ENCODE assay signal across 11 mouse cellular contexts in genomic region chr5:142510061-142510414, GRCm38 (mm10). TPM values are rescaled to one million over a fixed set of nuclear protein-coding genes. Genes with fewer than 3 reads are reported as not detected.
A peak's percentile ranks its signal among the peaks of the same experiment; 100 is the strongest.
DNase-seq lines count a peak whose midpoint lies in the region; ATAC-seq and TF ChIP-seq lines count a peak whose summit lies in the region.
"Had no signal": no experiment of that assay in that cellular context is flagged by ENCODE, and none has a peak within 500 bp of the region (broad histone marks: within the 10 kb centered on the region; RNA-seq: fewer than 3 reads in every experiment).

No protein-coding gene starts in this region.

- TF ChIP-seq CTCF in cerebellum, adult 2 months (IDR thresholded peaks at IDR 0.05; ENCODE audit: borderline replicate concordance, insufficient read depth, low read depth, low read length): no peak

- H3K9ac ChIP-seq in hindbrain, embryonic 13.5 days: peak overlapping the region; percentile 76; the same call in 1 of the 2 replicates
- no peak overlapping the region for H3K9ac ChIP-seq in hindbrain, embryonic 11.5 days (ENCODE audit: low read depth, low read length)
- peak overlapping the region; percentile 67; the same call in 1 of the 2 replicates for H3K9ac ChIP-seq in hindbrain, embryonic 15.5 days
- H3K9ac ChIP-seq in midbrain, embryonic 16.5 days (ENCODE audit: low read depth, low read length): peak overlapping the region; percentile 66; the same call in 1 of the 2 replicates
- H3K9ac ChIP-seq: liver, embryonic 14.5 days had no signal

- H3K9me3 ChIP-seq in hindbrain, embryonic 13.5 days: no peaks in the 10 kb centered on the region
- H3K9me3 ChIP-seq in hindbrain, embryonic 11.5 days (ENCODE audit: control insufficient read depth, low read length): no peaks in the 10 kb centered on the region
- H3K9me3 ChIP-seq in hindbrain, embryonic 15.5 days: no peaks in the 10 kb centered on the region
- H3K9me3 ChIP-seq in midbrain, embryonic 16.5 days (replicated peaks; ENCODE audit: control insufficient read depth, low read length, poor library complexity, severe bottlenecking): no peaks in the 10 kb centered on the region
- H3K9me3 ChIP-seq: G1E had no signal

- no peaks in the 10 kb centered on the region for H3K36me3 ChIP-seq in hindbrain, embryonic 13.5 days
- no peaks in the 10 kb centered on the region for H3K36me3 ChIP-seq in hindbrain, embryonic 11.5 days (ENCODE audit: control insufficient read depth, insufficient read depth, low read length)
- no peaks in the 10 kb centered on the region for H3K36me3 ChIP-seq in hindbrain, embryonic 15.5 days
- H3K36me3 ChIP-seq in midbrain, embryonic 16.5 days (ENCODE audit: control insufficient read depth, insufficient read depth, low read length): 0 out of 2 replicates have a peak, but pooled peaks cover 4% of the 10 kb centered on the region
- H3K36me3 ChIP-seq: G1E had no signal

- no peak for ATAC-seq in cerebellum, adult (ENCODE audit: insufficient number of reproducible peaks, low FRiP score, low TSS enrichment)
- 0 out of 2 replicates have a peak, but pooled peaks have one; percentile 40 for ATAC-seq in hindbrain, embryonic 13.5 days (ENCODE audit: low FRiP score)
- no peak for ATAC-seq in hindbrain, embryonic 11.5 days (ENCODE audit: low FRiP score)
- peak; percentile 55; the same call in 1 of the 2 replicates for ATAC-seq in hindbrain, embryonic 15.5 days (ENCODE audit: low FRiP score, low read depth)
- peak; percentile 46 for ATAC-seq in midbrain, embryonic 16.5 days

- H3K4me2 ChIP-seq in hindbrain, embryonic 13.5 days: no peak overlapping the region; the same call in 1 of the 2 replicates
- no peak overlapping the region for H3K4me2 ChIP-seq in hindbrain, embryonic 11.5 days (replicated peaks; ENCODE audit: low read depth, low read length)
- H3K4me2 ChIP-seq in hindbrain, embryonic 15.5 days: peak overlapping the region; percentile 59; the same call in 1 of the 2 replicates
- H3K4me2 ChIP-seq in midbrain, embryonic 16.5 days (ENCODE audit: low read length): peak overlapping the region; percentile 49; the same call in 1 of the 2 replicates

- peak overlapping the region; percentile 84 for H3K27ac ChIP-seq in cerebellum, adult 2 months (ENCODE audit: insufficient read depth, low read length)
- H3K27ac ChIP-seq in hindbrain, embryonic 13.5 days: peak overlapping the region; percentile 88
- no peak overlapping the region for H3K27ac ChIP-seq in hindbrain, embryonic 11.5 days (ENCODE audit: low read depth, low read length)
- peak overlapping the region; percentile 88 for H3K27ac ChIP-seq in hindbrain, embryonic 15.5 days (replicated peaks)
- H3K27ac ChIP-seq in midbrain, embryonic 16.5 days (ENCODE audit: low read length): peak overlapping the region; percentile 81
- H3K27ac ChIP-seq: liver, embryonic 14.5 days had no signal

- no peak for TF ChIP-seq POLR2A in cerebellum, adult 2 months (IDR thresholded peaks at IDR 0.05; ENCODE audit: borderline replicate concordance, insufficient read depth, low read length)

- 49% methylated on average over 7 of the region's 7 CpGs for WGBS in cerebellum, adult 2 months
- 48% methylated on average over 7 of the region's 7 CpGs for WGBS in hindbrain, embryonic 13.5 days
- WGBS in hindbrain, embryonic 11.5 days: 70% methylated on average over 7 of the region's 7 CpGs
- WGBS in hindbrain, embryonic 15.5 days: 41% methylated on average over 7 of the region's 7 CpGs
- WGBS in midbrain, embryonic 16.5 days: 27% methylated on average over 7 of the region's 7 CpGs

- no peaks in the 10 kb centered on the region for H3K27me3 ChIP-seq in cerebellum, adult 2 months (ENCODE audit: control insufficient read depth, insufficient read depth, low read length)
- no peaks in the 10 kb centered on the region for H3K27me3 ChIP-seq in hindbrain, embryonic 13.5 days
- H3K27me3 ChIP-seq in hindbrain, embryonic 11.5 days (ENCODE audit: control insufficient read depth, insufficient read depth, low read length): no peaks in the 10 kb centered on the region
- no peaks in the 10 kb centered on the region for H3K27me3 ChIP-seq in hindbrain, embryonic 15.5 days
- no peaks in the 10 kb centered on the region for H3K27me3 ChIP-seq in midbrain, embryonic 16.5 days (ENCODE audit: control insufficient read depth, insufficient read depth, low read depth, low read length)

- no peak for DNase-seq in cerebellum, adult 2 months
- no peak for DNase-seq in hindbrain, embryonic 11.5 days (ENCODE audit: low spot score)
- no peak for DNase-seq in ovary, postnatal 36 days (ENCODE audit: low spot score)
- DNase-seq in ovary, adult 18-20 months (ENCODE audit: low spot score): no peak
- DNase-seq: spleen, adult 18-20 months had no signal

- H3K4me1 ChIP-seq in cerebellum, adult 2 months (ENCODE audit: control insufficient read depth, insufficient read depth, low read length): peaks cover 39% of the 10 kb centered on the region
- H3K4me1 ChIP-seq in hindbrain, embryonic 13.5 days (replicated peaks): peaks cover 38% of the 10 kb centered on the region
- H3K4me1 ChIP-seq in hindbrain, embryonic 11.5 days (replicated peaks; ENCODE audit: control insufficient read depth, insufficient read depth, low read length): peaks cover 5% of the 10 kb centered on the region
- H3K4me1 ChIP-seq in hindbrain, embryonic 15.5 days (replicated peaks): peaks cover 30% of the 10 kb centered on the region
- peaks cover 16% of the 10 kb centered on the region; the same call in 1 of the 2 replicates for H3K4me1 ChIP-seq in midbrain, embryonic 16.5 days (ENCODE audit: control insufficient read depth, insufficient read depth, low read length)

- H3K4me3 ChIP-seq in cerebellum, adult 2 months (replicated peaks; ENCODE audit: insufficient read depth, low read depth, low read length): no peak overlapping the region
- no peak overlapping the region; the same call in 1 of the 2 replicates for H3K4me3 ChIP-seq in hindbrain, embryonic 13.5 days
- H3K4me3 ChIP-seq in hindbrain, embryonic 11.5 days (ENCODE audit: low read depth, low read length): no peak overlapping the region
- H3K4me3 ChIP-seq in hindbrain, embryonic 15.5 days: no peak overlapping the region
- no peak overlapping the region for H3K4me3 ChIP-seq in midbrain, embryonic 16.5 days (ENCODE audit: low read depth, low read length)

RNA-seq across cellular contexts. Expression of gene Papolb, which starts 19.8 kb away (rescaled TPM):
- 0.17 and 0.25 TPM in 2 replicates for polyA plus RNA-seq in cerebellum, adult 2 months (2012; rRNA removed)
- 0.23 and 0.31 TPM in 2 replicates for polyA plus RNA-seq in hindbrain, embryonic 13.5 days (2015; fragmentation: Nextera tagmentation; extraction: Ambion mirVana)
- 0.12 and 0.32 TPM in 2 replicates for polyA plus RNA-seq in hindbrain, embryonic 11.5 days (2014; fragmentation: Nextera tagmentation; extraction: Ambion mirVana)
- 0.25 and 0.28 TPM in 2 replicates for polyA plus RNA-seq in hindbrain, embryonic 15.5 days (2015; fragmentation: Nextera tagmentation; extraction: Ambion mirVana)
- polyA plus RNA-seq in midbrain, embryonic 16.5 days (2015; fragmentation: Nextera tagmentation; extraction: Ambion mirVana): 0.14 and 0.20 TPM in 2 replicates
- polyA plus RNA-seq: G1E; liver, embryonic 14.5 days had no signal

RNA-seq across cellular contexts. Expression of gene Radil, which starts 40.9 kb away (rescaled TPM):
- 28.7 and 31.6 TPM in 2 replicates for polyA plus RNA-seq in cerebellum, adult 2 months (2012; rRNA removed)
- 12.9 and 15.7 TPM in 2 replicates for polyA plus RNA-seq in hindbrain, embryonic 13.5 days (2015; fragmentation: Nextera tagmentation; extraction: Ambion mirVana)
- 2.6 and 2.8 TPM in 2 replicates for polyA plus RNA-seq in hindbrain, embryonic 11.5 days (2014; fragmentation: Nextera tagmentation; extraction: Ambion mirVana)
- polyA plus RNA-seq in hindbrain, embryonic 15.5 days (2015; fragmentation: Nextera tagmentation; extraction: Ambion mirVana): 21.8 and 23.2 TPM in 2 replicates
- polyA plus RNA-seq in midbrain, embryonic 16.5 days (2015; fragmentation: Nextera tagmentation; extraction: Ambion mirVana): 24.0 and 26.2 TPM in 2 replicates
- polyA plus RNA-seq: G1E had no signal

RNA-seq across cellular contexts. Expression of gene Ap5z1, which starts 46.3 kb away (rescaled TPM):
- polyA plus RNA-seq in cerebellum, adult 2 months (2012; rRNA removed): 30.3 and 32.7 TPM in 2 replicates
- 12.8 and 15.2 TPM in 2 replicates for polyA plus RNA-seq in hindbrain, embryonic 13.5 days (2015; fragmentation: Nextera tagmentation; extraction: Ambion mirVana)
- polyA plus RNA-seq in hindbrain, embryonic 11.5 days (2014; fragmentation: Nextera tagmentation; extraction: Ambion mirVana): 9.2 and 9.6 TPM in 2 replicates
- polyA plus RNA-seq in hindbrain, embryonic 15.5 days (2015; fragmentation: Nextera tagmentation; extraction: Ambion mirVana): 13.5 and 14.3 TPM in 2 replicates
- 12.2 and 14.1 TPM in 2 replicates for polyA plus RNA-seq in midbrain, embryonic 16.5 days (2015; fragmentation: Nextera tagmentation; extraction: Ambion mirVana)

Comparison
In these comparisons a context has a peak if more than half of its experiments do, and no peak if none do; other contexts are left out.
1. ATAC-seq: peak in hindbrain, embryonic 13.5 days (single experiment), hindbrain, embryonic 15.5 days (single experiment) and midbrain, embryonic 16.5 days (single experiment); none in cerebellum, adult (single experiment) and hindbrain, embryonic 11.5 days (single experiment).
2. H3K4me2 ChIP-seq: peak in hindbrain, embryonic 15.5 days (single experiment) and midbrain, embryonic 16.5 days (single experiment); none in hindbrain, embryonic 13.5 days (single experiment) and hindbrain, embryonic 11.5 days (single experiment).